Mouse (Mus musculus): ENCODE results near the gene Timp1.

The Timp1 gene

GRCm38 (mm10) chrX:20913726-20914125 lies 43.8 kb downstream of the Timp1 start:
- no peak for TF ChIP-seq GATA4 (IDR thresholded peaks at IDR 0.05; ENCODE audit: insufficient replicate concordance, low read length)

- TF ChIP-seq GATA4 (IDR thresholded peaks at IDR 0.05; ENCODE audit: insufficient replicate concordance, low read length), result no peak
Measured at GRCm38 (mm10) chrX:20915075-20915474, 45.1 kb downstream of the Timp1 start.

- TF ChIP-seq GATA4 (IDR thresholded peaks at IDR 0.05; ENCODE audit: insufficient replicate concordance, low read length), result no peak
Measured at GRCm38 (mm10) chrX:20920249-20920843, 50.4 kb downstream of the Timp1 start.

- no peak for TF ChIP-seq GATA4 (IDR thresholded peaks at IDR 0.05; ENCODE audit: insufficient replicate concordance, low read length)
Measured at GRCm38 (mm10) chrX:20920844-20921364, 50.9 kb downstream of the Timp1 start, which contains the start of gene Syn1. Gene Syn1, minus strand, starts transcription at chrX:20921004.

GRCm38 (mm10) chrX:20921366-20921765 lies 51.4 kb downstream of the Timp1 start:
- no peak for TF ChIP-seq GATA4 (IDR thresholded peaks at IDR 0.05; ENCODE audit: insufficient replicate concordance, low read length)

GRCm38 (mm10) chrX:20923506-20923905 lies 53.5 kb downstream of the Timp1 start:
- TF ChIP-seq GATA4 (IDR thresholded peaks at IDR 0.05; ENCODE audit: insufficient replicate concordance, low read length), result no peak
